Mouse (Mus musculus) MEL (cell line): Measurements from ENCODE around the gene Ociad1.

Experiments
- CTCF ChIP-seq, 3 experiments: IDR thresholded peaks in 2 of 3; conservative IDR thresholded peaks in 1 of 3; 2 replicates each; pipeline ENCODE4 v1.5.1; 2011 to 2012; ENCODE audit warnings: low read length in 3 of 3, low read depth in 2 of 3, mild to moderate bottlenecking in 2 of 3, improper control_type of control experiment in 1 of 3, inconsistent platforms in 1 of 3, mixed read lengths in 1 of 3, moderate library complexity in 1 of 3; ENCODE audit not compliant: control insufficient read depth in 1 of 3, insufficient read depth in 1 of 3, poor library complexity in 1 of 3, severe bottlenecking in 1 of 3
- POLR2A ChIP-seq, 2 experiments: IDR thresholded peaks; 2 replicates each; pipeline ENCODE4 v1.6.1; 2011 to 2012; ENCODE audit warnings: low read length in 2 of 2, mild to moderate bottlenecking in 2 of 2, control low read depth in 1 of 2, improper control_type of control experiment in 1 of 2, low read depth in 1 of 2, moderate library complexity in 1 of 2; ENCODE audit not compliant: control insufficient read depth in 1 of 2, insufficient read depth in 1 of 2, poor library complexity in 1 of 2
- POLR2AphosphoS2 ChIP-seq: IDR thresholded peaks from 2 replicates; pipeline ENCODE4 v1.6.1; 2011; ENCODE audit warnings: low read length, improper control_type of control experiment

DNA sequence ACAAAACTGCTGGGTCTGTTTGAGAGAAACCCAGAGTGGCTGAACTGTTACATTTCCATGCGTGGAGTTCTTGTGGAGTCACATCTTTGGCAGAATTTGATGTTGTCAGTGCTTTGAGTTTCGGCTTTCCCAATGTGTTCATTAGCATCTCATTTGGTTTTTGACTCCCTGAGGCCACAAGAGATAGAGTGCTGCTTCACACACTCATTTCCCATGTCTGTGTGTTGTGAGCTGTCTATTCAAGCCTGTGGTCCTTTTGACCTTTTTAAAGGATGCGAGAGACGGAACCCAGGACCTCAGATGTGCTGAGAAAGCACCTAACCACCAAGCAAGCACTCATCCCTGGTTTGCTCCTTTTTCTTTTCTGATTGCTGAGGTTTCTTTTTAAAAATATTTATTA, 52.7 kb downstream of the Ociad1 start:
- TF ChIP-seq POLR2A (IDR thresholded peaks at IDR 0.05; ENCODE audit: control insufficient read depth in 1 of 2, insufficient read depth in 1 of 2, low read depth in 1 of 2, low read length in 2 of 2, poor library complexity in 1 of 2) (no peak), CTCF (IDR thresholded peaks at IDR 0.05 in 2 of 3, conservative IDR thresholded peaks at IDR 0.05 in 1 of 3; ENCODE audit: control insufficient read depth in 1 of 3, insufficient read depth in 1 of 3, low read depth in 2 of 3, low read length in 3 of 3, poor library complexity in 1 of 3, severe bottlenecking in 1 of 3) (no peak), POLR2AphosphoS2 (no peak)
